ENCODE assay signal across 8 mouse cellular contexts in genomic region chr15:27596463-27597140, GRCm38 (mm10). TPM values are rescaled to one million over a fixed set of nuclear protein-coding genes. Genes with fewer than 3 reads are reported as not detected.
A peak's percentile ranks its signal among the peaks of the same experiment; 100 is the strongest.
DNase-seq lines count a peak whose midpoint lies in the region; ATAC-seq lines count a peak whose summit lies in the region.

No protein-coding gene starts in this region.

- DNase-seq in kidney, adult 9 months: peak; percentile 39
- DNase-seq in kidney, adult 18-20 months: no peak
- peak; percentile 80 to 88 for DNase-seq in CD8-positive naive resting alpha-beta T cell, adult 2 months (ENCODE audit: low read depth in 2 of 2, low spot score in 2 of 2)
- DNase-seq in heart, adult 9 months (ENCODE audit: low spot score in 2 of 2): peak; percentile 30 to 60
- no peak for DNase-seq in adrenal gland, postnatal 4 days (ENCODE audit: low spot score in 2 of 2)
- no peak for DNase-seq in c-Kit-positive CD71-positive TER-119-positive erythroid progenitor cells, embryonic 14.5 days (ENCODE audit: low spot score)
- no peak for DNase-seq in cerebellum, postnatal 10 days

- ATAC-seq in monocyte, adult 5-6 weeks (replicated peaks; ENCODE audit: insufficient number of reproducible peaks, low FRiP score, low TSS enrichment, poor library complexity, severe bottlenecking): peak; percentile 78

RNA-seq across cellular contexts. Expression of gene Otulin, which starts 33.9 kb away (rescaled TPM):
- total RNA-seq in monocyte, adult 5-6 weeks (2017): 78.2 to 132 TPM (median 118 TPM) in 3 replicates
- 10 to 100 TPM; 42.7 to 43.5 TPM for total RNA-seq in adrenal gland, postnatal 4 days (2021)

Comparison
In these comparisons a context has a peak if more than half of its experiments do, and no peak if none do; other contexts are left out.
1. DNase-seq: peak in kidney, adult 9 months (single experiment), CD8-positive naive resting alpha-beta T cell, adult 2 months (2 of 2) and heart, adult 9 months (2 of 2); none in kidney, adult 18-20 months (single experiment), adrenal gland, postnatal 4 days (0 of 2), c-Kit-positive CD71-positive TER-119-positive erythroid progenitor cells, embryonic 14.5 days (single experiment) and cerebellum, postnatal 10 days (0 of 2).